Mouse (Mus musculus) kidney, embryonic 14.5 days (tissue): Measurements from ENCODE around the gene Cypt1. TPM values are rescaled to one million over a fixed set of nuclear protein-coding genes. Genes with fewer than 3 reads are reported as not detected.

Source experiments
- ATAC-seq: fragments of 200-750 bp; cut with Nextera tagmentation; 2 replicates; pipeline ENCODE4 v1.8.0; 2017; ENCODE audit warnings: moderate number of reproducible peaks, mild to moderate bottlenecking, moderate TSS enrichment, moderate library complexity; ENCODE audit not compliant: low FRiP score, low TSS enrichment
- H3K27ac ChIP-seq: fragments of 300-500 bp; sonication (generic); 2 replicates; pipeline ENCODE4 v1.5.1; 2014; ENCODE audit warnings: low read depth, mild to moderate bottlenecking, low read length, moderate library complexity, mixed read lengths
- H3K27me3 ChIP-seq: fragments of 300-500 bp; sonication (generic); 2 replicates; pipeline ENCODE4 v1.6.1; 2014; ENCODE audit warnings: mild to moderate bottlenecking, low read length; ENCODE audit not compliant: control insufficient read depth, insufficient read depth
- H3K36me3 ChIP-seq: fragments of 300-500 bp; sonication (generic); 2 replicates; pipeline ENCODE4 v1.6.1; 2014; ENCODE audit warnings: low read length, mixed read lengths; ENCODE audit not compliant: control insufficient read depth, insufficient read depth
- H3K4me1 ChIP-seq: fragments of 300-500 bp; sonication (generic); 2 replicates; pipeline ENCODE4 v1.6.1; 2014; ENCODE audit warnings: low read length, mixed read lengths; ENCODE audit not compliant: control insufficient read depth, insufficient read depth
- H3K4me2 ChIP-seq: fragments of 300-500 bp; sonication (generic); replicated peaks from 2 replicates; pipeline ENCODE4 v1.6.1; 2014; ENCODE audit warnings: low read depth, mild to moderate bottlenecking, low read length
- H3K4me3 ChIP-seq: fragments of 300-500 bp; sonication (generic); 2 replicates; pipeline ENCODE4 v1.5.1; 2014; ENCODE audit warnings: mild to moderate bottlenecking, low read length
- H3K9ac ChIP-seq: fragments of 300-500 bp; sonication (generic); 2 replicates; pipeline ENCODE4 v1.6.1; 2014; ENCODE audit warnings: low read depth, mild to moderate bottlenecking, low read length, moderate library complexity
- H3K9me3 ChIP-seq: fragments of 300-500 bp; sonication (generic); 2 replicates; pipeline ENCODE4 v1.6.1; 2016; ENCODE audit warnings: low read length; ENCODE audit not compliant: control insufficient read depth
- WGBS: fragments of 180-500 bp; shearing (Covaris S2); extraction: QIAGEN DNeasy Blood & Tissue Kit; methylation state at CpG from one replicate; pipeline ENCODE4 v1.1.7; 2014; 5-methylcytosine and 5-hydroxymethylcytosine counted together
- polyA plus RNA-seq: library from polyadenylated mRNA; unstranded; fragments of >200 nt; fragmentation: Nextera tagmentation; extraction: Ambion mirVana; gene quantifications from 2 replicates; pipeline ENCODE4 v1.2.1, GENCODE M21; 2014

Gene Cypt1
- polyA plus RNA-seq = not detected in 2 replicates

DNA sequence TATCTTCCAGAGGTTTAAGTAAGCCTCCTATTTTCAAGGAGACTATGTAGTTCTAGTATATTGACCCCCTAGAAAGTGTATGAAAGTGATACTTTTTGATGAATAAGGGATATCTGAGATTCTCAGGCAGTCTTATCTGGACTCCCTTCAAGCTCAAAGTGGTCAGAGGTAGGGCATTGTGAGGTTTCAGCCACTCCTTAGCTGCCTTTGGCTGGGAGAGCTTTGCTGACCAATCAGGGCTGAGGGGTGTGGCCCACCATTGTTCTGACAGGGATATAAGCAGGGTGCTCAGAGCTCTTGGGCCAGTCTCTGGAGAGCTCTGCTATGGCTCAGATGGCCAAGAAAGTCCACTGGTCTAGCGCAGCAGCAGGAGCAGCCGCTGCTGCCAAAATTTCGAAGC, at the start of gene Cypt1:
TSS of gene Cypt1 (plus strand) at position 301 of the 400 bp plus-strand sequence.
- Histone ChIP-seq H3K9ac (no peak within 1 kb of the TSS), H3K36me3 (no peaks in the 10 kb centered on the region), H3K4me1 (no peaks in the 10 kb centered on the region), H3K9me3 (no peaks in the 10 kb centered on the region), H3K27me3 (no peaks in the 10 kb centered on the region), H3K4me2 (no peak within 1 kb of the TSS), H3K27ac (no peak within 1 kb of the TSS), H3K4me3 (no peak within 1 kb of the TSS)
- 95% methylated on average over 3 of the region's 3 CpGs for WGBS
- no peak for ATAC-seq

- Histone ChIP-seq H3K27ac (no peak overlapping the region), H3K27me3 (no peaks in the 10 kb centered on the region), H3K4me2 (no peak overlapping the region), H3K4me3 (no peak overlapping the region), H3K4me1 (no peaks in the 10 kb centered on the region), H3K9ac (no peak overlapping the region), H3K36me3 (no peaks in the 10 kb centered on the region), H3K9me3 (no peaks in the 10 kb centered on the region)
- ATAC-seq = no peak
Observed at GRCm38 (mm10) chrX:16546806-16547205, 24.1 kb downstream of the Cypt1 start.

DNA sequence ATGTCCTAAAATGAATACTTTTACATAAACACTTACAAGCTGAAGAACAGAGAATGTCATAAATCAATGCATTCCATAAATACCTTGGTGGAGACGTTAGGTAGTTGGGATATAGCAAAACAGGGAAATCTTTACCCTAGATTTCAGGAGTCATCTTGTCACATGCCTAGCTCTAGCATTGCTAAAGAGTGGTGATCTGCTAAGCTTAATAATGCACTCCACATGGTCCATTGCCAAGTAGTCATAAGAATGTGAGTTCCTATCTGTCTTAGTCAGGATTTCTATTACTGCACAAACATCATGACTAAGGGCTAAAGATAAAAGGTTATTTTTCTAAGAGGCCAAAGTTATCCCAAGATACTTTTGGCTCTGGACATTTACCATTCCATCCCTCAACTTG, 34.4 kb downstream of the Cypt1 start:
- no peak for ATAC-seq
- 53% methylated on average over 1 of the region's 1 CpGs for WGBS
- H3K4me3 ChIP-seq = no peak overlapping the region
- H3K9ac ChIP-seq = no peak overlapping the region
- no peak overlapping the region for H3K27ac ChIP-seq
- no peak overlapping the region for H3K4me2 ChIP-seq
- no peaks in the 10 kb centered on the region for H3K36me3 ChIP-seq
- H3K9me3 ChIP-seq = no peaks in the 10 kb centered on the region
- H3K4me1 ChIP-seq = no peaks in the 10 kb centered on the region
- no peaks in the 10 kb centered on the region for H3K27me3 ChIP-seq

DNA sequence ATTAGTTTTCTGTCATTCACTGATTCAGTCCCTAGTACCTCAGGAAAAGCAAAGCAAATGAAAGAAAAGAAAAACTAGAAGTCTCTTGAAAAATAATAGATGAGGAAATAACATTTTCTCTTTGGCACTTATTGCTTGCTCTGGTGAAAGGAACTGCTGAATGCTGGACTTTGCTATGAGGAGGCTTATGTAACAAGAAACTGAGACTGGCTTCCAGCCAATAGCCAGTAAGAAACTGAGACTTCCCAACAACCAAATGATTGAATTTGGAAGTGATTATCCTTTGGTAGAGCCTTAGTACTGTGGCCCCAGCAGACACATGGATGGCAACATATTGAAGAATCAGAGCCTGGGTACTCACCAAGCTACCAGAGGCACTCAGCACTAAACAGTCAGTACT, 35.8 kb downstream of the Cypt1 start:
- no peaks in the 10 kb centered on the region for H3K4me1 ChIP-seq
- no peak overlapping the region for H3K9ac ChIP-seq
- no peaks in the 10 kb centered on the region for H3K36me3 ChIP-seq
- H3K4me3 ChIP-seq = no peak overlapping the region
- H3K9me3 ChIP-seq = no peaks in the 10 kb centered on the region
- H3K27me3 ChIP-seq = no peaks in the 10 kb centered on the region
- H3K27ac ChIP-seq = no peak overlapping the region
- no peak overlapping the region for H3K4me2 ChIP-seq
- ATAC-seq = no peak

Other genes starting within 250 kb of the Cypt1 start
- gene Maoa, start 96.8 kb downstream of the Cypt1 start, polyA plus RNA-seq = 15.0 and 15.7 TPM in 2 replicates